Mouse (Mus musculus) liver, embryonic 14.5 days (tissue): ENCODE results near the gene Slc22a12.

Experiments used
- CTCF ChIP-seq: IDR thresholded peaks from 2 replicates; pipeline ENCODE4 v1.5.1; 2016; ENCODE audit warnings: antibody characterized with exemption, low read depth, control low read depth
- EP300 ChIP-seq: IDR thresholded peaks from 2 replicates; pipeline ENCODE4 v1.6.1; 2016; ENCODE audit warnings: antibody characterized with exemption, low read depth

DNA sequence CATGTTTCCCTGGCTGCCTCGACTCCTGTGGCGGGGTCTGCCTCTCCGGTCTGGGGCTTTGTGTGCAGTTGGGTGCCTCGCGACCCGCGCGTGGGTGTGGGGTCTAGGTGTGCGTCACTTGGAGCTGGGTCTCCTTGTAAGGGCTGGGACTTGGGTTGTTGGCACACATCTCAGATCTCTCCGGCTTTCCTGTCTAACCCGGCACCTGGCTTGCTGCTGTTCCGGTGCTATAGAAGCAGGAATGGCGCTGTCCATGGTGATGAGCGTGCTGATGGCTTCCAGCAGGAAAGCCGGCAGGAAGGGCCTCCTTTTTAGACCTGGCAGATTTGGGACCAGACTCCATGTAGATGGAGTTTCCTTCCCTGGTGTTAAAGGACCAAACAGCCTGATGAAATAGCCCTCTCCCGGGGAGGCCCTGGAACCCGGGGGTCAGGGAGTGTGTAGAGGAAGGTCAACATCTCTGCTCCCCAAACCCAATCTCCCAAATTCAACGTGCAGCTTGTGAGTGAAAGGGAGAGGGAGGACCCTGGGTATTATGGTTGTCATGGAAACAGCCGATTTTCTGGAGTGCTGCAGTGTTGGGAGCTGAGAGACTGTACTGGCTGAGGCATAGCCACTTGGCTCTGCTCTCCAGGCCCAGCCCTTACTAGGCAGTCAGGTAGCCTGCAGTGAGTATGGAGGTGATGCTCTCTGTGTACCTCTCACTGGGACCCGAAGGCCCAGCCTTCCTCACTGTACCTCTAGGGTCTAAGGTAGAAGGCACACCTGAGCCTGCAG, 40.1 kb downstream of the Slc22a12 start:
- TF ChIP-seq CTCF, result no peak
- no peak for TF ChIP-seq EP300
